Mouse (Mus musculus): ENCODE results near the gene Zswim3. TPM values are rescaled to one million over a fixed set of nuclear protein-coding genes. Genes with fewer than 3 reads are reported as not detected.

Gene Zswim3
- polyA plus RNA-seq, 1 experiment from 2014 or later = 4.3 TPM

DNA sequence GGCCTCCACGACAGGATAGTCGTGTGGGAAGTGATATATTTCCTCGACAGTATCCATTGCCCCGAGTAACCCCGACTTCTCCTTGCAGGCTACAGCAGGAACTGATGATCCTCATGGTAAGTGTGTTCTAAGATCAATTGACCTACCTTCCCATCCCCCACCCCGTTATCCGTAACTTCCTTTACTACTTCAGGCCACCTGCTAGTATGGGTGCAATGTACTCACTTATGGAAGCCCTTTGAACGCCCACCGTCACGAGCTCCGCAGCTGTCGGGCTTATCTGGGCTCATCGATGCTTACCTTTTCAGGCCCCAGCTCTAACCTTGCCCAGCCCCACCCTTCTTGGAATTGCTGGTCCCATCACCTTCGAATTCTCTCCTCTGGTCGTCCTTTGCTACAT lies 34.6 kb upstream of the Zswim3 start:
- peak overlapping the region; percentile 82 for H3K4me2 ChIP-seq
- H3K36me3 ChIP-seq (replicated peaks) = peaks cover 67% of the 10 kb centered on the region
- peak overlapping the region; percentile 98 for H3K9ac ChIP-seq
- ATAC-seq (ENCODE audit: insufficient read depth) = peak; percentile 6; the same call in 1 of the 2 replicates
- H3K27me3 ChIP-seq = 0 out of 2 replicates have a peak, but pooled peaks cover 4% of the 10 kb centered on the region
- no peaks in the 10 kb centered on the region for H3K9me3 ChIP-seq (replicated peaks)
- WGBS (ENCODE audit: insufficient replicate concordance) = 1% methylated on average over 15 of the region's 15 CpGs
- peak overlapping the region; percentile 93 for H3K4me3 ChIP-seq (replicated peaks)
- peak overlapping the region; percentile 94 for H3K27ac ChIP-seq (replicated peaks)
- H3K4me1 ChIP-seq (replicated peaks) = peaks cover 69% of the 10 kb centered on the region

DNA sequence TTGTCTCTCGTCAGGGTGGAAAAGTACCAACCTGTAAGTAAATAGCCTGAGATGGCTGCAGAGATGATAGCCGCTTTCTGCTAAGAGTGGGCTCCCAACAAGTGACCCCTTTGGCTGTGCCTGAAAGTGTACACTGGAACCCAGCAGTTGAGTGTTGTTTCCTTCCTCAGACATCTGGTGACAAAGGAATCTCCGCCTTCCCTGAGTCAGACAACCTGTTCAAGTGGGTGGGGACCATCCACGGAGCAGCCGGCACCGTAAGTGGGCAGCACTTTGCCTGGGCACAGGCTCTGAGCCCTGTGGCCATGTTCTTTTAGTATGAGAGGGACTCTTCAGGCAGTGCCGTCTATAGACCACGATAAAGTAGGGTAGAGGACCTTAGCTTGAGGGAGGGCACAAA lies 33.8 kb upstream of the Zswim3 start:
- Histone ChIP-seq H3K9ac (peak overlapping the region; percentile 98), H3K36me3 (replicated peaks) (peaks cover 58% of the 10 kb centered on the region), H3K27me3 (peaks cover 7% of the 10 kb centered on the region; the same call in 1 of the 2 replicates), H3K4me2 (peak overlapping the region; percentile 82), H3K27ac (replicated peaks) (peak overlapping the region; percentile 94), H3K4me1 (replicated peaks) (peaks cover 67% of the 10 kb centered on the region), H3K4me3 (replicated peaks) (peak overlapping the region; percentile 93), H3K9me3 (replicated peaks) (no peaks in the 10 kb centered on the region)
- ATAC-seq (ENCODE audit: insufficient read depth) = no peak
- 54% methylated on average over 8 of the region's 8 CpGs for whole genome bisulfite sequencing (ENCODE audit: insufficient replicate concordance)

DNA sequence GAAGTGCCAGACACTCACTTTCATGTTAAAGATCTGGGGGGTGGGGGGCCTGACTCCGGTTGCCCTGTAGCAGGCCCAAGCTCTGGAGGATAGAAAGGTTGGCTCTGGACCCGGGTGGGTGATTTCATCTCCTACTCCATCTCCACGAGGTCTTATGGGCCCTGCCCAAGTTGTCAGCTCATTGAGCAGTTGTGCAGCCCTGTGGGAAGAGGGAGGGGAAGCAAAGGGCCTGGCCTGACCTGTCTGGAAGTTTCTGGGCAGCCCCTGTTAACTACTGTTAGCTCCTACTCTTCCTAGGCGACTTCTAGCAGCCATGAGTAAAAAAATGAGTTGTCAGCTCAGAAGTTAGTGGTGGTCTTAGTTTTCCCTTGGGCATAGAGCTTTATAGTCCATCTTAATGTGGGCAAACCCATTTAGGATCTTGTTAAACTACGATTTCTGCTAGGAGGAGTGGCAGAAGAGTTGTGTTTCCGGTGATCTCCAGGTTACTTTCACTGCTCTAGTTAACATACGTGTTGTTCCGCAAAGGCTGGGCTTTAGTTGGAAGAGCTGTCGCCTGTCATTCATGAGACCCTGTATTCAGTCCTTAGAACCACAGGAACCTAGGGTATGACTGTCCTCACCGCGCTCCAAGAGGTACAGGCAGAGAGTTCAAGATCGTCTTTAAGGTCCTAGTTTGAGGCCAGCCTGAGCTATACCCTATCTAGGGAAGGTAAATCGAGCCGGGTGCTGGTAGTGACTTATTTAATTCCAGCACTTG lies 31.5 kb upstream of the Zswim3 start:
- Histone ChIP-seq H3K36me3 (replicated peaks) (peaks cover 36% of the 10 kb centered on the region), H3K4me1 (replicated peaks) (peaks cover 56% of the 10 kb centered on the region), H3K4me2 (peak overlapping the region; percentile 82), H3K9me3 (replicated peaks) (no peaks in the 10 kb centered on the region), H3K27ac (replicated peaks) (peak overlapping the region; percentile 94), H3K27me3 (peaks cover 30% of the 10 kb centered on the region), H3K9ac (peak overlapping the region; percentile 53), H3K4me3 (replicated peaks) (peak overlapping the region; percentile 93)
- WGBS (ENCODE audit: insufficient replicate concordance) = 61% methylated on average over 14 of the region's 14 CpGs
- ATAC-seq (ENCODE audit: insufficient read depth) = no peak

DNA sequence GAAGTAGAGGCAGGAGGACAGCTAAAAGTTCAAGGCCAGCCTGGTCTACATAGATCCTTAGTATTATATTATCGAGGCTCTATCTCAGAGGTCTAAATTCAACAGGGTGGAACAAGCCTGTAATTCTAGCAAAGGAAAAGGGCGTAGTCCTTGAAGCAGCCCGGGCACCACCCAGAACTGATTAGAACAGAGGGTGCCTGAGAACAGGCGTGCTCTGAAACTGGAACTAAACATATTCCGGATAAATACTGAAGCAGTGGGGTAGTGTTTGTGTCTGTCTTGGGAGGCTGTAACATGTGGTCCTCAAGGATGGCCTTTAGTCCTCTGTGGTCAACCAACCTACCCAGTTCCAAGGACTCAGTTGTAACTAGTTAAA lies 30.9 kb upstream of the Zswim3 start:
- 12% methylated on average over 5 of the region's 5 CpGs for WGBS (ENCODE audit: insufficient replicate concordance)
- Histone ChIP-seq H3K9me3 (replicated peaks) (no peaks in the 10 kb centered on the region), H3K27me3 (peaks cover 36% of the 10 kb centered on the region), H3K27ac (replicated peaks) (peak overlapping the region; percentile 94), H3K36me3 (replicated peaks) (peaks cover 35% of the 10 kb centered on the region), H3K4me3 (replicated peaks) (peak overlapping the region; percentile 93), H3K4me2 (peak overlapping the region; percentile 82), H3K4me1 (replicated peaks) (peaks cover 52% of the 10 kb centered on the region), H3K9ac (peak overlapping the region; percentile 53)
- ATAC-seq (ENCODE audit: insufficient read depth) = peak; percentile 43

DNA sequence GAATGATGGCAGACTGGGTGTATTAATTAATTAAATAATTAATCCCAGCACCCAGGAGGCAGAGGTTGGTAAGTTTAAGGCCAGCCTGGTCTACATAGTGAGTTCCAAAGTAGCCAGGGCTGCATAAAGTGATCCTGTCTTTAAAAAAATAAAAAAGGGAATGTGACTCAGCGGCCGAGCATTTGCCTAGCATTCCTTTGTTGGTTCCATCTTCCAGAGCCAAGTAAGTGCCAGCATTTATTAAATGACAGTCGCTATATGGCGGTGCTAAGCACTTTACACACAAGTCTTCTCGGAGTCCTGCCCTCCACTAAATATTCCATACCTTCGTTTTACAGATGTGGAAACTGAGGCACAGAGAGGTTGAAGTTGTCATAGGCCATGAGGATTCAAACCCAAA lies 28.8 kb upstream of the Zswim3 start:
- Histone ChIP-seq H3K27me3 (peaks cover 55% of the 10 kb centered on the region), H3K4me2 (no peak overlapping the region)
- WGBS (ENCODE audit: insufficient replicate concordance) = 77% methylated on average over 6 of the region's 6 CpGs

DNA sequence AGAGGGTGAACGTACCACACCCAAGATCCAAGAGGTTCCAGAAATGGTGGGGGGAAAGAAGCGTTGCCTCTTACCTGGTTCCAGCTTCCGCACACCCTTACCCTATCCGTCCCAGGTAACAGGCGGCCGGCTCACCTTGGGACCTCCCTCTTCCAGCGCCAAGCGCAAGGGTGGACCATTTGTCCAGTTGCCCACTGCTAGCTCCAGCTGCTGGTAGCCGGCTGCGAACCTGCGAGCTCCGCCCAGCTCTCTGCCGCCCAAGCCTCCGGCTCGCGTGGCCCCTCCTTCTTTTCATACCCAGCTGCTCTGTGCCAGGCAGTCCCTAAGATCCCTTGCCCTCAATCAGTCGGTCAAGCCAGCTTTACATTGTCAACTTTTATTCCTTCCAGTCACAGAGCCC lies 28.1 kb upstream of the Zswim3 start:
- H3K4me3 ChIP-seq (replicated peaks) = no peak overlapping the region
- H3K9me3 ChIP-seq (replicated peaks) = no peaks in the 10 kb centered on the region
- no peak overlapping the region for H3K4me2 ChIP-seq
- peaks cover 20% of the 10 kb centered on the region for H3K36me3 ChIP-seq (replicated peaks)
- H3K27me3 ChIP-seq = peaks cover 57% of the 10 kb centered on the region
- no peak overlapping the region for H3K27ac ChIP-seq (replicated peaks)
- peaks cover 34% of the 10 kb centered on the region for H3K4me1 ChIP-seq (replicated peaks)
- no peak overlapping the region for H3K9ac ChIP-seq
- WGBS (ENCODE audit: insufficient replicate concordance) = 55% methylated on average over 17 of the region's 17 CpGs
- ATAC-seq (ENCODE audit: insufficient read depth) = no peak

More for the DNA sequence above, 28.8 kb upstream of the Zswim3 start:
- H3K27ac ChIP-seq (replicated peaks) = no peak overlapping the region
- peaks cover 40% of the 10 kb centered on the region for H3K4me1 ChIP-seq (replicated peaks)
- ATAC-seq (ENCODE audit: insufficient read depth) = no peak
- no peaks in the 10 kb centered on the region for H3K9me3 ChIP-seq (replicated peaks)
- no peak overlapping the region for H3K9ac ChIP-seq
- no peak overlapping the region for H3K4me3 ChIP-seq (replicated peaks)
- peaks cover 27% of the 10 kb centered on the region for H3K36me3 ChIP-seq (replicated peaks)

DNA sequence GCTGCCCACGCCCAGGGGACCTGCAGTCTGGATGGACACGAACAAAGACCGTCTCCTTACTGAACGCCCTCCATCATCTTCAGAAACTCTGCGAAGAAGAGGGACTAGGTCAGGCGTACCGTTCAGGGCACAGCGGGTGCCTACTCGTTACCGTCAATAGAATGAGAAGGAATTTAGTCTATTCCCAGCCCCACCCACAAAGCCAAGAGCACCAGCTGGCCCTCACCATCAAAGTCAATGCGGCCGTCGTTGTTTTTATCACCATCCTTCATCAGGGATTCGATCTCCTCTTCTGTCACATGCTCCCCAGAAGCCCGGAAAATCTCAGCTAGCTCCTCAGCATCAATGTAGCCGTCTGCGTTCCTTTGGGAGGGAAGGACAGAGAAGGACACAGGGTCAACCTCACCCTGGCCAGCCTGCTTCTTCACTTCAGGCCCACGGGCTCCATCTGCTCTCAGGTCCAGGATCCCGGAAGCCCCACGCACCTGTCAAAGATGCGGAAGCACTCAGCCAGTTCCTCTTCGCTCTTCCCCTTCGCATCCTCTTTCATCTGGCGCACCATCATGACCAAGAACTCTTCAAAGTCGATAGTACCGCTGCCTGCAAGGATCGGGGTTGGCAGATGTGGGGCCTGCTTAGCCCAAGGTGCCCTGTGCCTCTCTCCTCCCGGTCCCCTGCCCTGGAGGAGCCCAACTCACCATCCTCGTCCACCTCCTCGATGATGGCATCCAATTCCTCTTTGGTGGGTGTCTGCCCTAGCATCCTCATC lies 27.5 kb upstream of the Zswim3 start:
- H3K36me3 ChIP-seq (replicated peaks) = peaks cover 14% of the 10 kb centered on the region
- no peaks in the 10 kb centered on the region for H3K9me3 ChIP-seq (replicated peaks)
- no peak overlapping the region for H3K9ac ChIP-seq
- no peak for ATAC-seq (ENCODE audit: insufficient read depth)
- peaks cover 58% of the 10 kb centered on the region for H3K27me3 ChIP-seq
- H3K4me3 ChIP-seq (replicated peaks) = no peak overlapping the region
- peaks cover 28% of the 10 kb centered on the region for H3K4me1 ChIP-seq (replicated peaks)
- H3K4me2 ChIP-seq = no peak overlapping the region
- 69% methylated on average over 30 of the region's 30 CpGs for WGBS (ENCODE audit: insufficient replicate concordance)
- H3K27ac ChIP-seq (replicated peaks) = no peak overlapping the region

DNA sequence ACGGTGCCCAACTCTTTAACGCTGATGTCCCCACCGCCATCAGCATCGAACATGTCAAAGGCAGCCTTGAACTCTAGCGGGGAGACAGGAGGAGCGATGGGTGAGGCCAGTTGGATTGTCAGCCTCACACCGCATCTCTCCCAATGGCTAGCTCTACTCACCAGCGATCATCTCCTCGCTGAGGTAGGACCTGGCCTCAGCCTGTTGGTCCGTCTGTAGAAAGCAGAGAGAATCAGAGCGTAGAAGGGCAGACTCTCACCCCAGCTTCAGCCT lies 26.9 kb upstream of the Zswim3 start:
- H3K4me2 ChIP-seq = no peak overlapping the region
- H3K9me3 ChIP-seq (replicated peaks) = no peaks in the 10 kb centered on the region
- H3K27me3 ChIP-seq = peaks cover 62% of the 10 kb centered on the region
- WGBS (ENCODE audit: insufficient replicate concordance) = 82% methylated on average over 11 of the region's 11 CpGs
- H3K27ac ChIP-seq (replicated peaks) = no peak overlapping the region
- H3K4me3 ChIP-seq (replicated peaks) = no peak overlapping the region
- H3K9ac ChIP-seq = no peak overlapping the region
- H3K36me3 ChIP-seq (replicated peaks) = peaks cover 9% of the 10 kb centered on the region
- peaks cover 22% of the 10 kb centered on the region for H3K4me1 ChIP-seq (replicated peaks)
- ATAC-seq (ENCODE audit: insufficient read depth) = no peak

DNA sequence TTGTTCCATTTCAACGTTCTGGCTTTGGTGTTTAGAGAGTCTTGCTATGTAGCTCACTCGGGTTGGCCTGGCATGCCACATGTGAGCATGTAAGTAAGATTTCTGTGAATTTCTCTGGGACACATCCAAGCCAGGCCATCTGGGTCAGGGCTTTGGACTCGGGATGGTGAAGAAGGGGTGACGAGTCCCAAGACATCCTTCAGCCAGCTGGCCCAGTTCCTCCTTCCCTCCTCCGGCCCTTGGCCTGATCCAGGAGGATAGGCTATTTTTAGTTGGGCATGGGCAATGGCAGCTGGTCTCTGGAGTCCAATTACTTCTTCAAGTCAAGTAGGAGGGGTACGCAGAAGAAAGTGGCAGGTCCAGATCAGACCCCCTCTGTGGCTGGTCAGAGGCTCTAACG lies 26.1 kb upstream of the Zswim3 start:
- no peak for ATAC-seq (ENCODE audit: insufficient read depth)
- Histone ChIP-seq H3K4me2 (no peak overlapping the region), H3K4me3 (replicated peaks) (no peak overlapping the region), H3K27ac (replicated peaks) (no peak overlapping the region), H3K9me3 (replicated peaks) (no peaks in the 10 kb centered on the region), H3K27me3 (peaks cover 66% of the 10 kb centered on the region), H3K36me3 (replicated peaks) (0 out of 2 replicates have a peak, but pooled peaks cover under 1% of the 10 kb centered on the region), H3K4me1 (replicated peaks) (peaks cover 14% of the 10 kb centered on the region), H3K9ac (no peak overlapping the region)
- WGBS (ENCODE audit: insufficient replicate concordance) = 73% methylated on average over 7 of the region's 7 CpGs

DNA sequence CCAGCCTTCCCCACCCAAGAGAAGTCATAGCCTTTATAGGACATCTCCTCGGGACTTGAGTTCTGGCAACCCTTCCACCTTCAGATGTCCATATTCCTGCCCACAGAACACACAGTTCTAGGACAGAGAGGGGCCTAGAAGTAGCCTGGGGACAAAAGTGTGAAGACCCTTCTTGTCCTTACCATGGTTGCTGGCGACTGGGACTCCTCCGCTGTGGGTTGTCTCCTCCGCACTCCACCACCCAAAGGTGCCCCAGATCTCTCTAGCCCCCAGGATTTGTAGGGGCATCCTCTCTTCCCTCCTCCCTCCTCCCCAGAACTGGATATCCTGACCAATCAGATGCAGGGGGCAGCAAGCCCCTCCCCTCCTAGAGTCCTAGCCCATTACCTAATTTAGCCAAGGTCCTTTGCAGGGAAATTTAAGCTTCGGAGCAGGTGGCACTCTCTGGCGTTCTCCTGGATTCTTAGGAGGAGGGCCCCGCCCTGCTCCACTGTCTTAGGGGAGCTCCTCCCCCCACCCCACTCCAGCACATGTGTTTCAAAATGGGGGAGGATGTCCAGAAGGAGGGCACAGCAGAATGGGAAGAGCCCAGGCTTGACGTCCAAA lies 25.3 kb upstream of the Zswim3 start, which contains the start of gene Tnnc2:
Gene Tnnc2, minus strand, starts transcription at position 487 of the 606 bp plus-strand sequence.
- Histone ChIP-seq H3K4me2 (no peak within 1 kb of the TSS), H3K4me1 (replicated peaks) (peaks cover 12% of the 10 kb centered on the region), H3K36me3 (replicated peaks) (no peaks in the 10 kb centered on the region), H3K27me3 (peaks cover 72% of the 10 kb centered on the region), H3K27ac (replicated peaks) (no peak within 1 kb of the TSS), H3K9ac (no peak within 1 kb of the TSS), H3K4me3 (replicated peaks) (no peak within 1 kb of the TSS), H3K9me3 (replicated peaks) (no peaks in the 10 kb centered on the region)
- WGBS (ENCODE audit: insufficient replicate concordance) = 71% methylated on average over 8 of the region's 8 CpGs
- no peak for ATAC-seq (ENCODE audit: insufficient read depth)

DNA sequence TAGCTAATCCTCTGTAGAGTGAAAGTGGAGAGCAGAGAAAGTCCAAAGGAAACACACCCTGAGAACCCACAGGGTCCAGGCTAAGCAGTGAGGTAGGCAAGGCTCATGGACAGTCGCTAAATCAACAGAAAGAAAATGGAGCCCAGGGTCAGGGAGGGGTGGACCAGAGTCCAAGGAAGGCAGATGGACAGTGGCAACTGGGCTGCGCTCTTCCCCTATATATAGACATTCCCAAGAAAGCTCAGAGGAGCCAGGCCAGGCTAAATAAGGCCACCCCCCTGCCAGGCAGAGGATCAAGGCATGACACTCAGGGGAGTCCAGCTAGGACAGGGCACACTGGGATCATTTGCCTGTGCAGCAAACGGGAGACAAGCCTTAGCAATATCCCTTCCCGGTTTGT lies 23.0 kb upstream of the Zswim3 start:
- H3K4me3 ChIP-seq (replicated peaks) = no peak overlapping the region
- no peak overlapping the region for H3K27ac ChIP-seq (replicated peaks)
- H3K4me2 ChIP-seq = no peak overlapping the region
- H3K9ac ChIP-seq = no peak overlapping the region
- no peaks in the 10 kb centered on the region for H3K9me3 ChIP-seq (replicated peaks)
- peaks cover 29% of the 10 kb centered on the region for H3K4me1 ChIP-seq (replicated peaks)
- H3K36me3 ChIP-seq (replicated peaks) = no peaks in the 10 kb centered on the region
- H3K27me3 ChIP-seq = peaks cover 79% of the 10 kb centered on the region
- no peak for ATAC-seq (ENCODE audit: insufficient read depth)
- WGBS (ENCODE audit: insufficient replicate concordance) = 61% methylated on average over 4 of the region's 4 CpGs
